Comparison of ENCODE assay signal across 8 mouse cellular contexts in the genomic region with DNA sequence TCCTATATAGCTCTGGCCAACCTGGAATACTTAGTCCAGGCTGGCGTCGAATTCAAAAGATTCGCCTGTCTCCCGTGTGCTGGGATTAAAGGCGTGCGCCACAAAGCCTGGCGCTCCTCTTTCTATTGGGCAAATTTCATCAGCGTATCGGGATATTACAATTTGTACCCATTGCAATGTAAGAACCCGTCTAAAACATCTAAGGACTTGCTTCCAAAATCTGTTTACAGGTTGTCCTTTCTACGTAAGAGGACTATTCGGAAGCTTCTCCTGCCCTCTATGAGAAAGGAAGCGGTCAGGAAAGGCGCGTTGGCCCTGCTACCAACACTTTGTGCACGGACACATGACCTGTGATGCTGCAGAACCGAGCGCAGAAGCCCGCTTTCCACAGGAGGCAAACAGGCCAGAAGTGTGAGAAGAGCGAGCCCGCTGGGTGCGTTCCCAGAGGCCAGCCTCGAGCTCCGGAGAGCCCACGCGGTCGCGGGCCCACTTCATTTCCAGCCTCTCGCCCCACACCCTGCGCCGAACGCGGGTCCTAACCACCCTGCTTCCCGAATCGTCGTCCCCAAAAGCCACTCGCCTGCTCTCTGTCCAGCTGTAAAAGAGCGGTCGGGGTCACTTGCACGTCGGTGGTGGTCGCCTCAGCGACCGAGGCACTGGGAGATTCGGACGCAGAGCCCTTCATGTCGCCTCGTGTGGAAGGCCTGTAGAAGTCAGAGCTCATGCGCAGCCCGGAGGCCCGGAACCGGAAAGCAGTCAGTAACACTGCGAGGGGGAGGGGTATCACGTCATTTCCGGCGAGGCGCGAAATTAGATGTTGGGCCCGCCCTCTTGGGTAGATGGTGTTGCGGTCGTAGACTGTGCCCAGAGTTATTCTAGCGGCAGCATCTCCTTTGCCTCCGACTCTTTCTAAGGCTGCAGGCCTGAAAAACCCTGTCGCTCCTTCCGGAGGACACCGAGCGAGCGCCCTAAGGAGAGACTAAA. TPM values are rescaled to one million over a fixed set of nuclear protein-coding genes. Genes with fewer than 3 reads are reported as not detected.
DNase-seq lines count a peak whose midpoint lies in the region; ATAC-seq lines count a peak whose summit lies in the region.

TSS of gene Rsl1d1 (minus strand) at position 761 of the 984 bp plus-strand sequence.

- peak within 1 kb of the TSS; percentile 51; the same call in 1 of the 2 replicates for H3K27ac ChIP-seq in hindbrain, embryonic 11.5 days (ENCODE audit: low read depth, low read length)

- no peaks in the 10 kb centered on the region for H3K9me3 ChIP-seq in hindbrain, embryonic 11.5 days (ENCODE audit: control insufficient read depth, low read length)

- peaks cover 3% of the 10 kb centered on the region; the same call in 1 of the 2 replicates for H3K36me3 ChIP-seq in hindbrain, embryonic 11.5 days (ENCODE audit: control insufficient read depth, insufficient read depth, low read length)

- DNase-seq in MN1 (ENCODE audit: low spot score), result peak; percentile 96
- DNase-seq in cerebellum, adult 9-10 months, result peak; percentile 90
- DNase-seq in hindbrain, embryonic 11.5 days (ENCODE audit: low spot score), result peak; percentile 98
- DNase-seq in layer of hippocampus, postnatal 10 days (ENCODE audit: low spot score in 2 of 2), result peak; percentile 89 to 90
- DNase-seq in lung, postnatal 10 days, result peak; percentile 95
- DNase-seq in ovary, postnatal 36 days (ENCODE audit: low spot score), result peak; percentile 86
- peak; percentile 92 for DNase-seq in thymus, postnatal 25 days

- no peaks in the 10 kb centered on the region for H3K27me3 ChIP-seq in hindbrain, embryonic 11.5 days (ENCODE audit: control insufficient read depth, insufficient read depth, low read length)

- peak; percentile 99 for ATAC-seq in frontal cortex, adult (ENCODE audit: low TSS enrichment)
- ATAC-seq in hindbrain, embryonic 11.5 days (ENCODE audit: low FRiP score), result peak; percentile 98

- H3K4me1 ChIP-seq in hindbrain, embryonic 11.5 days (replicated peaks; ENCODE audit: control insufficient read depth, insufficient read depth, low read length), result peaks cover 6% of the 10 kb centered on the region; the same call in 1 of the 2 replicates

- WGBS in hindbrain, embryonic 11.5 days, result under 1% methylated on average over 68 of the region's 68 CpGs

- H3K4me2 ChIP-seq in hindbrain, embryonic 11.5 days (replicated peaks; ENCODE audit: low read depth, low read length), result peak within 1 kb of the TSS; percentile 69

- peak within 1 kb of the TSS; percentile 89 for H3K9ac ChIP-seq in hindbrain, embryonic 11.5 days (ENCODE audit: low read depth, low read length)

- H3K4me3 ChIP-seq in hindbrain, embryonic 11.5 days (ENCODE audit: low read depth, low read length), result peak within 1 kb of the TSS; percentile 84

RNA-seq across cellular contexts. Expression of gene Rsl1d1, which starts in this region (rescaled TPM):
- 245 and 259 TPM in 2 replicates for polyA plus RNA-seq in hindbrain, embryonic 11.5 days (2014; fragmentation: Nextera tagmentation; extraction: Ambion mirVana)
- total RNA-seq in layer of hippocampus, postnatal 10 days (2021), result 10 to 100 TPM; 58.0 to 62.6 TPM

Comparison
In these comparisons a context has a peak if more than half of its experiments do, and no peak if none do; other contexts are left out.
1. Peak in every context shown above with its lines: DNase-seq, ATAC-seq, H3K4me3 ChIP-seq and H3K27ac ChIP-seq.